Mouse (Mus musculus) neural tube, embryonic 14.5 days (tissue): ENCODE data around the gene Ankrd12. TPM values are rescaled to one million over a fixed set of nuclear protein-coding genes. Genes with fewer than 3 reads are reported as not detected.

Source experiments
- ATAC-seq: fragments of 200-750 bp; cut with Nextera tagmentation; 2 replicates; pipeline ENCODE4 v1.8.0; 2017; ENCODE audit warnings: low read depth, mild to moderate bottlenecking, moderate TSS enrichment, moderate library complexity
- H3K27ac ChIP-seq: fragments of 300-500 bp; sonication (generic); 2 replicates; pipeline ENCODE4 v1.5.1; 2014; ENCODE audit warnings: low read depth, mild to moderate bottlenecking, control low read depth, low read length, moderate library complexity, mixed read lengths
- H3K27me3 ChIP-seq: fragments of 300-500 bp; sonication (generic); 2 replicates; pipeline ENCODE4 v1.6.1; 2014; ENCODE audit warnings: low read length; ENCODE audit not compliant: control insufficient read depth, insufficient read depth
- H3K36me3 ChIP-seq: fragments of 300-500 bp; sonication (generic); 2 replicates; pipeline ENCODE4 v1.6.1; 2014; ENCODE audit warnings: low read length, mixed read lengths; ENCODE audit not compliant: control insufficient read depth, insufficient read depth
- H3K4me1 ChIP-seq: fragments of 300-500 bp; sonication (generic); 2 replicates; pipeline ENCODE4 v1.6.1; 2014; ENCODE audit warnings: low read length; ENCODE audit not compliant: control insufficient read depth, insufficient read depth
- H3K4me2 ChIP-seq: fragments of 300-500 bp; sonication (generic); 2 replicates; pipeline ENCODE4 v1.6.1; 2014; ENCODE audit warnings: mild to moderate bottlenecking, low read depth, low read length, control low read depth
- H3K4me3 ChIP-seq: fragments of 300-500 bp; sonication (generic); 2 replicates; pipeline ENCODE4 v1.5.1; 2014; ENCODE audit warnings: low read depth, low read length, control low read depth, mixed read lengths
- H3K9ac ChIP-seq: fragments of 300-500 bp; sonication (generic); replicated peaks from 2 replicates; pipeline ENCODE4 v1.6.1; 2014; ENCODE audit warnings: low read depth, mild to moderate bottlenecking, control low read depth, low read length, mixed read lengths
- H3K9me3 ChIP-seq: fragments of 300-500 bp; sonication (generic); 2 replicates; pipeline ENCODE4 v1.6.1; 2016; ENCODE audit warnings: low read length; ENCODE audit not compliant: control insufficient read depth
- WGBS: fragments of 180-500 bp; shearing (Covaris S2); extraction: QIAGEN DNeasy Blood & Tissue Kit; methylation state at CpG from one replicate; pipeline ENCODE4 v1.1.7; 2014; 5-methylcytosine and 5-hydroxymethylcytosine counted together
- polyA plus RNA-seq: library from polyadenylated mRNA; unstranded; fragments of >200 nt; fragmentation: Nextera tagmentation; extraction: Ambion mirVana; gene quantifications from 2 replicates; pipeline ENCODE4 v1.2.1, GENCODE M21; 2014

Ankrd12 gene
- polyA plus RNA-seq, 1 experiment from 2014 or later = 193 TPM

GRCm38 (mm10) chr17:65921975-65922374 lies 154.9 kb downstream of the Ankrd12 start:
- WGBS = 84% methylated on average over 6 of the region's 6 CpGs
- Histone ChIP-seq H3K4me1 (no peaks in the 10 kb centered on the region), H3K4me3 (no peak overlapping the region), H3K9ac (no peak overlapping the region), H3K36me3 (peaks cover 36% of the 10 kb centered on the region), H3K27me3 (no peaks in the 10 kb centered on the region), H3K4me2 (no peak overlapping the region), H3K9me3 (no peaks in the 10 kb centered on the region), H3K27ac (no peak overlapping the region)
- no peak for ATAC-seq

- 82% methylated on average over 3 of the region's 3 CpGs for WGBS
- Histone ChIP-seq H3K27ac (no peak overlapping the region), H3K4me2 (no peak overlapping the region), H3K4me3 (no peak overlapping the region), H3K4me1 (no peaks in the 10 kb centered on the region), H3K27me3 (no peaks in the 10 kb centered on the region), H3K9me3 (no peaks in the 10 kb centered on the region), H3K36me3 (peaks cover 16% of the 10 kb centered on the region), H3K9ac (no peak overlapping the region)
- no peak for ATAC-seq
Observed at GRCm38 (mm10) chr17:65919235-65919634, 157.7 kb downstream of the Ankrd12 start.

DNA sequence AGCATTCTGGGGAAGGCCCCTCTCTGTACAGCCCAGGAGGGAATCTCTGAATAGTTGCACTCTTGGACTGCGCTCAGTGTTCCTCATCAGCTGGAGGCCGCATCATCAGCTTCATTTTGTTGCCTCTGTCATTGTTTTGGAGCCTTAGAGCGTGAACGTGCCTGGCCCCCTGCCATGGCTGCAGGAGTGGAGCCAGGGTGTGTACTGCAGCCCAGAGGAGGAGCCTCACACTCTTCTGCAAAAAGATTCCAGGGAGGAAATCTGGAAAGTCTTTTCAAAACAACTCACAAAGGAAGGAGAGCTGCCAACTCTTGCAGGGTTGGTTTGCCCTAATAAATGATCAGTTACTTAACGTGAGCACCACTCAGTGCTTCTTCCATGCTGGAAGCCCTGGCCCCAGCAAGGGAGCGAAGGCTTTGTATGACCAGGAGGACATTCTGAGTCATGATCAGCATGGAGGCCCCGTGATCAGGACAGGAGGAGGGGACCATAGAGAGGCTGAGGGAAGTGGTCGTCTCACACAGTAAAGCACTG lies 160.7 kb downstream of the Ankrd12 start:
- Histone ChIP-seq H3K27ac (peak overlapping the region; percentile 70; the same call in 1 of the 2 replicates), H3K4me2 (no peak overlapping the region)
- WGBS = 8% methylated on average over 8 of the region's 8 CpGs

More for the DNA sequence above, 160.7 kb downstream of the Ankrd12 start:
- ATAC-seq = peak; percentile 95
- Histone ChIP-seq H3K9me3 (no peaks in the 10 kb centered on the region), H3K36me3 (no peaks in the 10 kb centered on the region), H3K4me1 (no peaks in the 10 kb centered on the region), H3K9ac (no peak overlapping the region), H3K4me3 (no peak overlapping the region), H3K27me3 (no peaks in the 10 kb centered on the region)

Other genes with a start within 250 kb of the Ankrd12 start
- 39.5 and 45.9 TPM in 2 replicates for gene Ralbp1, start 191.3 kb downstream of the Ankrd12 start, polyA plus RNA-seq
- gene Twsg1, start 125.9 kb downstream of the Ankrd12 start, polyA plus RNA-seq = 47.8 and 67.6 TPM in 2 replicates
- 428 and 454 TPM in 2 replicates for gene Ndufv2, start 24.5 kb upstream of the Ankrd12 start, polyA plus RNA-seq
- gene Washc1, start 34.5 kb upstream of the Ankrd12 start, polyA plus RNA-seq = 37.3 and 41.5 TPM in 2 replicates
- gene Ddx11, start 46.4 kb upstream of the Ankrd12 start, polyA plus RNA-seq = 2.9 and 3.6 TPM in 2 replicates